Mouse (Mus musculus) thymus, adult 2 months (tissue): ENCODE results near the gene Cript.

Experiments
- CTCF ChIP-seq: fragments of 200-500 bp; IDR thresholded peaks from 2 replicates; pipeline ENCODE4 v1.5.1; 2012; ENCODE audit warnings: mild to moderate bottlenecking, control low read depth, low read length, moderate library complexity, borderline replicate concordance; ENCODE audit not compliant: control insufficient read depth, poor library complexity, insufficient read depth; ENCODE audit errors: extremely low read depth
- POLR2A ChIP-seq: fragments of 200-500 bp; IDR thresholded peaks from 2 replicates; pipeline ENCODE4 v1.6.1; 2012; ENCODE audit warnings: mild to moderate bottlenecking, low read length, control low read depth, moderate library complexity; ENCODE audit not compliant: control insufficient read depth, poor library complexity, insufficient read depth; ENCODE audit errors: extremely low read depth

DNA sequence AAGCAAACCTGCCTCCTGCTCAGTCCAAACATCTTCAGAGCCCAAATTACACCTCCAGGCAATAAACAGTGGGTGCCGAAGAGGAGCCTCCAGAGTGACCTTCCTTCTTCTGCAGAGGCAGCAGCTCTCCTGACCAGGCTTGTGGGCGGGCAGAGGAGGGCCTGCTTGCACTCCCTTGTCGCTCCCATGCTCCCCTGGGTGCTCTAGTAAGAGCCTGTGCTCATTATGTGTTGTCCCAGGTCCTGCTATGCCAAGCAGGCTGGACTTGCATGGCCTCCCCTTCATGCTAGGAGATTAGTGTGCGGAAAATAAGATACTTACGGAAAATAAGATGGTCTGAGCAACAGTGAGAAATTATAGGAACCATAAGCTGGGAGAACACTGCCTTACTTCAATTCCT is 24.3 kb downstream of the Cript start:
- TF ChIP-seq CTCF (no peak), POLR2A (no peak)
